Mouse (Mus musculus): Measurements from ENCODE around the gene Gm11214.

DNA sequence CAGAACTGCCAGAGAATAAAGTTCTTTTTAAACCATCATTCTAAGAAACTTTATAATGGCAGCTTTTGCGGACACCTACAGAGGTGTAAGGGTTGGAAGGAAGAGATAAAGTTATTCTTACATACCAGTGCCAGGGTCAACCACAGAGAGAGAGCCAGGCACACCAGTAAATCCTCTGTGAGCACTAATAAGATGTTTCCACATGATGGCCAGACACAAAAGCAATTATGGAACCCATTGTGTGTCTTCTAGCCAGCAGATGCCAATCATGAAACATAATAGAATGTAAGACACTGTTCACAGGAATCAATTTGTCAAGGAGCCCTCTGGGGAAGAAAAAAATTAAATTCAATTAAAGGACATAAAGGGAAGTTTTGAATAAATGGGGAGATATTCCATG, 1.8 kb downstream of the Gm11214 start:
- TF ChIP-seq CTCF (IDR thresholded peaks at IDR 0.05) (no peak), EP300 (IDR thresholded peaks at IDR 0.05) (no peak)

All from lung, postnatal 0 days (tissue).